18 mouse cellular contexts compared by ENCODE assay signal in genomic region chr3:133744552-133745118, GRCm38 (mm10).
DNase-seq lines count a peak whose midpoint lies in the region; ATAC-seq and TF ChIP-seq lines count a peak whose summit lies in the region.
"Had no signal": no experiment of that assay in that cellular context is flagged by ENCODE, and none has a peak within 500 bp of the region (broad histone marks: within the 10 kb centered on the region; RNA-seq: fewer than 3 reads in every experiment).

No protein-coding gene starts in this region.

- no peak for TF ChIP-seq EP300 in CH12.LX (IDR thresholded peaks at IDR 0.05; ENCODE audit: low read length)

- no peak for ATAC-seq in monocyte, adult 5-6 weeks (replicated peaks; ENCODE audit: insufficient number of reproducible peaks, low FRiP score, low TSS enrichment, poor library complexity, severe bottlenecking)
- ATAC-seq: activated CD4-positive, CD25-positive, alpha-beta regulatory T cell, adult 4 months; CD4-positive, CD25-positive, alpha-beta regulatory T cell, adult 4 months; Patski had no signal

- dilution Hi-C loops in CH12.LX (cut with MboI; ENCODE audit: extremely low pct_ligation_motif_present, extremely low pct_unique_long_range_greater_than_20kb, low sequenced_read_pairs) = no loop called here

- H3K27me3 ChIP-seq in CH12.LX (replicated peaks) = no peaks in the 10 kb centered on the region

- no peak for DNase-seq in CH12.LX (ENCODE audit: extremely low read depth)
- DNase-seq: adrenal gland, adult 2 months; adrenal gland, adult 8-10 months; adrenal gland, postnatal 10 days; adrenal gland, postnatal 14 days; adrenal gland, postnatal 25 days; adrenal gland, postnatal 36 days; B cell, adult 2 months; cerebellum, adult 11 months; cerebellum, adult 11-12 months; cerebellum, adult 18-20 months; cerebellum, adult 2 months; cerebellum, adult 8-10 months had no signal

- H3K79me2 ChIP-seq in CH12.LX (replicated peaks; ENCODE audit: control insufficient read depth, extremely low read depth, insufficient read depth, poor library complexity, severe bottlenecking) = peaks cover 50% of the 10 kb centered on the region

- peak; percentile 50; the same call in 1 of the 2 replicates for TF ChIP-seq POLR2A in CH12.LX (IDR thresholded peaks at IDR 0.05; ENCODE audit: low read depth, low read length)

- TF ChIP-seq CTCF in CH12.LX (conservative IDR thresholded peaks at IDR 0.05 in 1 of 2, IDR thresholded peaks at IDR 0.05 in 1 of 2; ENCODE audit: low read depth in 2 of 2, low read length in 2 of 2) = no peak

- peak overlapping the region; percentile 99 for H3K4me2 ChIP-seq in CH12.LX (ENCODE audit: insufficient read depth, low read depth, poor library complexity, severe bottlenecking)

- H3K9me3 ChIP-seq in CH12.LX (replicated peaks; ENCODE audit: low read length) = peaks cover 2% of the 10 kb centered on the region
- H3K9me3 ChIP-seq: G1E had no signal

- peaks cover 15 to 35% of the 10 kb centered on the region in 2 experiments for H3K4me1 ChIP-seq in CH12.LX (ENCODE audit: control insufficient read depth in 1 of 2, insufficient read depth in 2 of 2)

- peak overlapping the region; percentile 71 for H3K27ac ChIP-seq in CH12.LX (ENCODE audit: insufficient read depth, low read depth)

- TF ChIP-seq RAD21 in CH12.LX (IDR thresholded peaks at IDR 0.05; ENCODE audit: low read depth, low read length) = no peak

- peaks cover 4 to 12% of the 10 kb centered on the region in 2 experiments for H3K36me3 ChIP-seq in CH12.LX (replicated peaks in 1 of 2; ENCODE audit: control insufficient read depth in 1 of 2, insufficient read depth in 1 of 2, low read length in 1 of 2)
- H3K36me3 ChIP-seq: G1E had no signal

- in situ Hi-C loops in CH12.LX (cut with MboI; ENCODE audit: low pct_ligation_motif_present, low pct_unique_long_range_greater_than_20kb, low sequenced_read_pairs) = no loop called here

- peak overlapping the region; percentile 80 for H3K9ac ChIP-seq in CH12.LX (ENCODE audit: insufficient read depth, low read depth)

- peak overlapping the region in 1 of 3 experiments; percentile 32 for H3K4me3 ChIP-seq in CH12.LX (replicated peaks in 1 of 3; ENCODE audit: low read depth in 2 of 3, low read length in 2 of 3, poor library complexity in 1 of 3)

TF ChIP-seq in CH12.LX, 34 proteins besides CTCF, POLR2A, EP300 and RAD21:
- TF ChIP-seq JUN (IDR thresholded peaks at IDR 0.05; ENCODE audit: insufficient read depth, low read depth, low read length) = no peak
- TF ChIP-seq SIN3A (IDR thresholded peaks at IDR 0.05; ENCODE audit: low read length) = peak; percentile 64; the same call in 1 of the 2 replicates
- peak; percentile 99 for TF ChIP-seq MAX (IDR thresholded peaks at IDR 0.05; ENCODE audit: low read length)
- TF ChIP-seq RCOR1 (conservative IDR thresholded peaks at IDR 0.05; ENCODE audit: low read depth, low read length) = 0 out of 2 replicates have a peak, but pooled peaks have one; percentile 42
- TF ChIP-seq UBTF (IDR thresholded peaks at IDR 0.05; ENCODE audit: low read depth, low read length) = no peak
- TF ChIP-seq USF1 (IDR thresholded peaks at IDR 0.05; ENCODE audit: low read depth, low read length) = peak; percentile 67
- TF ChIP-seq ZC3H11A (IDR thresholded peaks at IDR 0.05; ENCODE audit: low read depth, low read length) = no peak
- no peak for TF ChIP-seq HCFC1 (IDR thresholded peaks at IDR 0.05; ENCODE audit: low read depth, low read length)
- TF ChIP-seq GABPA (IDR thresholded peaks at IDR 0.05; ENCODE audit: insufficient replicate concordance, low read depth, low read length) = no peak
- TF ChIP-seq BHLHE40 (IDR thresholded peaks at IDR 0.05; ENCODE audit: low read depth, low read length) = 0 out of 2 replicates have a peak, but pooled peaks have one; percentile 20
- no peak for TF ChIP-seq SMC3 (IDR thresholded peaks at IDR 0.05; ENCODE audit: low read depth, low read length)
- 0 out of 2 replicates have a peak, but pooled peaks have one; percentile 37 for TF ChIP-seq TBP (conservative IDR thresholded peaks at IDR 0.05; ENCODE audit: low read depth, low read length)
- no peak for TF ChIP-seq ZMIZ1 (IDR thresholded peaks at IDR 0.05; ENCODE audit: low read depth, low read length)
- TF ChIP-seq USF2 (conservative IDR thresholded peaks at IDR 0.05; ENCODE audit: low read depth, low read length) = peak; percentile 72
- no peak for TF ChIP-seq KAT2A (IDR thresholded peaks at IDR 0.05; ENCODE audit: insufficient replicate concordance, low read length)
- TF ChIP-seq NELFE (IDR thresholded peaks at IDR 0.05; ENCODE audit: low read depth, low read length) = 0 out of 2 replicates have a peak, but pooled peaks have one; percentile 30
- TF ChIP-seq NRF1 (IDR thresholded peaks at IDR 0.05; ENCODE audit: low read depth, low read length) = no peak
- peak; percentile 84 for TF ChIP-seq MXI1 (IDR thresholded peaks at IDR 0.05; ENCODE audit: low read depth, low read length)
- 0 out of 2 replicates have a peak, but pooled peaks have one; percentile 41 for TF ChIP-seq MEF2A (IDR thresholded peaks at IDR 0.05; ENCODE audit: borderline replicate concordance, low read depth, low read length)
- TF ChIP-seq JUND (conservative IDR thresholded peaks at IDR 0.05; ENCODE audit: low read depth, low read length) = 0 out of 2 replicates have a peak, but pooled peaks have one; percentile 22
- peak; percentile 99 for TF ChIP-seq MYC (IDR thresholded peaks at IDR 0.05; ENCODE audit: low read depth, low read length)
- TF ChIP-seq POLR2AphosphoS2 (IDR thresholded peaks at IDR 0.05; ENCODE audit: low read depth, low read length) = no peak
- TF ChIP-seq MAFK (IDR thresholded peaks at IDR 0.05; ENCODE audit: insufficient replicate concordance, low read length) = no peak
- no peak for TF ChIP-seq CHD1 (IDR thresholded peaks at IDR 0.05; ENCODE audit: low read depth, low read length)
- TF ChIP-seq TCF12 (IDR thresholded peaks at IDR 0.05; ENCODE audit: low read depth, low read length) = no peak; the same call in 1 of the 2 replicates
- no peak; the same call in 1 of the 2 replicates for TF ChIP-seq IRF4 (IDR thresholded peaks at IDR 0.05; ENCODE audit: low read depth, low read length)
- no peak for TF ChIP-seq E2F4 (IDR thresholded peaks at IDR 0.05; ENCODE audit: insufficient replicate concordance, low read depth, low read length)
- TF ChIP-seq ZNF384 (IDR thresholded peaks at IDR 0.05; ENCODE audit: low read depth, low read length) = no peak
- TF ChIP-seq ZKSCAN1 (IDR thresholded peaks at IDR 0.05; ENCODE audit: borderline replicate concordance, low read depth, low read length) = no peak
- peak; percentile 18; the same call in 1 of the 2 replicates for TF ChIP-seq ELF1 (IDR thresholded peaks at IDR 0.05; ENCODE audit: low read depth, low read length)
- TF ChIP-seq ETS1 (conservative IDR thresholded peaks at IDR 0.05; ENCODE audit: low read depth, low read length) = no peak; the same call in 1 of the 2 replicates
- TF ChIP-seq CHD2 (IDR thresholded peaks at IDR 0.05; ENCODE audit: low read length) = no peak
- no peak for TF ChIP-seq MAZ (IDR thresholded peaks at IDR 0.05; ENCODE audit: low read depth, low read length)
- no peak for TF ChIP-seq PAX5 (IDR thresholded peaks at IDR 0.05; ENCODE audit: low read length)
